Mouse (Mus musculus) limb, embryonic 11.5 days (tissue): ENCODE measurements around the gene 2810004N23Rik. TPM values are rescaled to one million over a fixed set of nuclear protein-coding genes. Genes with fewer than 3 reads are reported as not detected.
A peak's percentile ranks its signal among the peaks of the same experiment; 100 is the strongest.

Source experiments
- ATAC-seq: fragments of 200-750 bp; cut with Nextera tagmentation; 2 replicates; pipeline ENCODE4 v1.8.0; 2017; ENCODE audit warnings: low read depth; ENCODE audit not compliant: insufficient number of reproducible peaks, low FRiP score, low TSS enrichment
- DNase-seq: peaks from one replicate; pipeline ENCODE4 v3.0.0-alpha.2; 2015; ENCODE audit warnings: low spot score
- H3K27ac ChIP-seq: fragments of 300-500 bp; sonication (generic); replicated peaks from 2 replicates; pipeline ENCODE4 v1.5.1; 2014; ENCODE audit warnings: low read depth, mild to moderate bottlenecking, low read length
- H3K27me3 ChIP-seq: fragments of 300-500 bp; sonication (generic); 2 replicates; pipeline ENCODE4 v1.6.1; 2014; ENCODE audit warnings: mild to moderate bottlenecking, low read length, mixed read lengths; ENCODE audit not compliant: control insufficient read depth, insufficient read depth
- H3K36me3 ChIP-seq: fragments of 300-500 bp; sonication (generic); 2 replicates; pipeline ENCODE4 v1.6.1; 2014; ENCODE audit warnings: mild to moderate bottlenecking, low read length, moderate library complexity, mixed read lengths; ENCODE audit not compliant: control insufficient read depth, insufficient read depth
- H3K4me1 ChIP-seq: fragments of 300-500 bp; sonication (generic); 2 replicates; pipeline ENCODE4 v1.6.1; 2014; ENCODE audit warnings: low read length, mixed read lengths; ENCODE audit not compliant: control insufficient read depth, insufficient read depth
- H3K4me2 ChIP-seq: fragments of 300-500 bp; sonication (generic); 2 replicates; pipeline ENCODE4 v1.6.1; 2014; ENCODE audit warnings: low read depth, mild to moderate bottlenecking, moderate library complexity; ENCODE audit not compliant: severe bottlenecking
- H3K4me3 ChIP-seq: fragments of 300-500 bp; sonication (generic); 2 replicates; pipeline ENCODE4 v1.5.1; 2014; ENCODE audit warnings: low read depth, low read length
- H3K9ac ChIP-seq: fragments of 300-500 bp; sonication (generic); 2 replicates; pipeline ENCODE4 v1.6.1; 2014; ENCODE audit warnings: mild to moderate bottlenecking, low read length
- H3K9me3 ChIP-seq: fragments of 300-500 bp; sonication (generic); 2 replicates; pipeline ENCODE4 v1.6.1; 2016; ENCODE audit warnings: low read length; ENCODE audit not compliant: control insufficient read depth
- WGBS: fragments of 180-500 bp; shearing (Covaris S2); extraction: QIAGEN DNeasy Blood & Tissue Kit; methylation state at CpG from one replicate; pipeline ENCODE4 v1.1.7; 2014; 5-methylcytosine and 5-hydroxymethylcytosine counted together
- polyA plus RNA-seq: library from polyadenylated mRNA; unstranded; fragments of >200 nt; fragmentation: Nextera tagmentation; extraction: Ambion mirVana; gene quantifications from 2 replicates; pipeline ENCODE4 v1.2.1, GENCODE M21; 2014

2810004N23Rik gene
- polyA plus RNA-seq, 1 experiment from 2014 or later = 58.9 TPM

- peaks cover 27% of the 10 kb centered on the region for H3K36me3 ChIP-seq
- WGBS = 89% methylated on average over 5 of the region's 5 CpGs
- no peak overlapping the region for H3K9ac ChIP-seq
- H3K27ac ChIP-seq = no peak overlapping the region
- H3K4me3 ChIP-seq = no peak overlapping the region
- no peak overlapping the region for H3K4me2 ChIP-seq
- H3K9me3 ChIP-seq = no peaks in the 10 kb centered on the region; the same call in 1 of the 2 replicates
- H3K27me3 ChIP-seq = no peaks in the 10 kb centered on the region
- DNase-seq (no peak), ATAC-seq (no peak)
- no peaks in the 10 kb centered on the region for H3K4me1 ChIP-seq
Measured at GRCm38 (mm10) chr8:124872690-124873089, 9.8 kb upstream of the 2810004N23Rik start.

- 93% methylated on average over 7 of the region's 7 CpGs for WGBS
- Histone ChIP-seq H3K4me3 (no peak overlapping the region), H3K9me3 (no peaks in the 10 kb centered on the region; the same call in 1 of the 2 replicates), H3K9ac (no peak overlapping the region), H3K36me3 (peaks cover 22% of the 10 kb centered on the region), H3K4me1 (no peaks in the 10 kb centered on the region), H3K27me3 (no peaks in the 10 kb centered on the region), H3K27ac (no peak overlapping the region), H3K4me2 (no peak overlapping the region)
- ATAC-seq = no peak
- DNase-seq = no peak
Measured at GRCm38 (mm10) chr8:124872081-124872480, 9.2 kb upstream of the 2810004N23Rik start.

- H3K27ac ChIP-seq = no peak overlapping the region
- no peaks in the 10 kb centered on the region for H3K27me3 ChIP-seq
- no peak overlapping the region for H3K4me3 ChIP-seq
- ATAC-seq (no peak), DNase-seq (no peak)
- WGBS = 92% methylated on average over 7 of the region's 7 CpGs
- H3K4me2 ChIP-seq = no peak overlapping the region
- no peak overlapping the region for H3K9ac ChIP-seq
- H3K4me1 ChIP-seq = no peaks in the 10 kb centered on the region
- H3K36me3 ChIP-seq = peaks cover 19% of the 10 kb centered on the region
- no peaks in the 10 kb centered on the region; the same call in 1 of the 2 replicates for H3K9me3 ChIP-seq
Measured at GRCm38 (mm10) chr8:124871474-124871873, 8.6 kb upstream of the 2810004N23Rik start.

- no peaks in the 10 kb centered on the region for H3K9me3 ChIP-seq
- H3K27me3 ChIP-seq = no peaks in the 10 kb centered on the region
- no peak overlapping the region for H3K4me3 ChIP-seq
- H3K4me2 ChIP-seq = no peak overlapping the region
- no peak overlapping the region for H3K27ac ChIP-seq
- H3K36me3 ChIP-seq = peaks cover 19% of the 10 kb centered on the region
- WGBS = 83% methylated on average over 6 of the region's 6 CpGs
- DNase-seq = no peak
- H3K9ac ChIP-seq = no peak overlapping the region
- no peak for ATAC-seq
- H3K4me1 ChIP-seq = no peaks in the 10 kb centered on the region
Measured at GRCm38 (mm10) chr8:124869708-124870107, 6.8 kb upstream of the 2810004N23Rik start.

- H3K4me3 ChIP-seq = no peak overlapping the region
- no peak for ATAC-seq
- H3K27me3 ChIP-seq = no peaks in the 10 kb centered on the region
- no peak overlapping the region for H3K4me2 ChIP-seq
- H3K9me3 ChIP-seq = no peaks in the 10 kb centered on the region
- H3K9ac ChIP-seq = no peak overlapping the region
- H3K36me3 ChIP-seq = peaks cover 8% of the 10 kb centered on the region; the same call in 1 of the 2 replicates
- peaks cover 4% of the 10 kb centered on the region; the same call in 1 of the 2 replicates for H3K4me1 ChIP-seq
- WGBS = 44% methylated on average over 2 of the region's 2 CpGs
- no peak overlapping the region for H3K27ac ChIP-seq
- no peak for DNase-seq
Measured at GRCm38 (mm10) chr8:124867126-124867525, 4.2 kb upstream of the 2810004N23Rik start.

- WGBS = 74% methylated on average over 3 of the region's 3 CpGs
- DNase-seq = no peak
- Histone ChIP-seq H3K4me3 (no peak overlapping the region), H3K9ac (no peak overlapping the region), H3K9me3 (no peaks in the 10 kb centered on the region), H3K4me2 (no peak overlapping the region), H3K27ac (no peak overlapping the region), H3K4me1 (peaks cover 4% of the 10 kb centered on the region; the same call in 1 of the 2 replicates), H3K36me3 (peaks cover 4% of the 10 kb centered on the region; the same call in 1 of the 2 replicates), H3K27me3 (no peaks in the 10 kb centered on the region)
- ATAC-seq = no peak
Measured at GRCm38 (mm10) chr8:124866669-124867068, 3.7 kb upstream of the 2810004N23Rik start.

- Histone ChIP-seq H3K9me3 (no peaks in the 10 kb centered on the region), H3K27me3 (no peaks in the 10 kb centered on the region), H3K27ac (no peak overlapping the region), H3K4me3 (peak overlapping the region; percentile 84), H3K9ac (peak overlapping the region; percentile 97), H3K36me3 (peaks cover 9% of the 10 kb centered on the region), H3K4me1 (peaks cover 4% of the 10 kb centered on the region; the same call in 1 of the 2 replicates), H3K4me2 (peak overlapping the region; percentile 72)
- DNase-seq (peak; percentile 25), ATAC-seq (no peak)
- WGBS = 16% methylated on average over 8 of the region's 8 CpGs
Measured at GRCm38 (mm10) chr8:124863729-124864128, 809 bp upstream of the 2810004N23Rik start.

- peaks cover 14% of the 10 kb centered on the region for H3K36me3 ChIP-seq
- peak; percentile 32 for ATAC-seq
- WGBS = under 1% methylated on average over 33 of the region's 33 CpGs
- no peaks in the 10 kb centered on the region for H3K27me3 ChIP-seq
- H3K4me2 ChIP-seq = peak overlapping the region; percentile 72
- peaks cover 4% of the 10 kb centered on the region; the same call in 1 of the 2 replicates for H3K4me1 ChIP-seq
- no peak for DNase-seq
- H3K9ac ChIP-seq = peak overlapping the region; percentile 97
- no peaks in the 10 kb centered on the region for H3K9me3 ChIP-seq
- peak overlapping the region; percentile 84 for H3K4me3 ChIP-seq
- peak overlapping the region; percentile 82 for H3K27ac ChIP-seq
Measured at GRCm38 (mm10) chr8:124863163-124863677, 300 bp upstream of the 2810004N23Rik start.

GRCm38 (mm10) chr8:124860188-124860587 is 2.7 kb downstream of the 2810004N23Rik start:
- Histone ChIP-seq H3K36me3 (peaks cover 27% of the 10 kb centered on the region), H3K9me3 (peaks cover 5% of the 10 kb centered on the region; the same call in 1 of the 2 replicates), H3K4me3 (no peak overlapping the region), H3K27ac (no peak overlapping the region), H3K4me1 (peaks cover 4% of the 10 kb centered on the region; the same call in 1 of the 2 replicates), H3K27me3 (no peaks in the 10 kb centered on the region), H3K9ac (no peak overlapping the region), H3K4me2 (no peak overlapping the region)
- DNase-seq = no peak
- WGBS = 99% methylated on average over 3 of the region's 3 CpGs
- ATAC-seq = no peak
